ENCODE assay signal across 8 mouse cellular contexts in the genomic region with DNA sequence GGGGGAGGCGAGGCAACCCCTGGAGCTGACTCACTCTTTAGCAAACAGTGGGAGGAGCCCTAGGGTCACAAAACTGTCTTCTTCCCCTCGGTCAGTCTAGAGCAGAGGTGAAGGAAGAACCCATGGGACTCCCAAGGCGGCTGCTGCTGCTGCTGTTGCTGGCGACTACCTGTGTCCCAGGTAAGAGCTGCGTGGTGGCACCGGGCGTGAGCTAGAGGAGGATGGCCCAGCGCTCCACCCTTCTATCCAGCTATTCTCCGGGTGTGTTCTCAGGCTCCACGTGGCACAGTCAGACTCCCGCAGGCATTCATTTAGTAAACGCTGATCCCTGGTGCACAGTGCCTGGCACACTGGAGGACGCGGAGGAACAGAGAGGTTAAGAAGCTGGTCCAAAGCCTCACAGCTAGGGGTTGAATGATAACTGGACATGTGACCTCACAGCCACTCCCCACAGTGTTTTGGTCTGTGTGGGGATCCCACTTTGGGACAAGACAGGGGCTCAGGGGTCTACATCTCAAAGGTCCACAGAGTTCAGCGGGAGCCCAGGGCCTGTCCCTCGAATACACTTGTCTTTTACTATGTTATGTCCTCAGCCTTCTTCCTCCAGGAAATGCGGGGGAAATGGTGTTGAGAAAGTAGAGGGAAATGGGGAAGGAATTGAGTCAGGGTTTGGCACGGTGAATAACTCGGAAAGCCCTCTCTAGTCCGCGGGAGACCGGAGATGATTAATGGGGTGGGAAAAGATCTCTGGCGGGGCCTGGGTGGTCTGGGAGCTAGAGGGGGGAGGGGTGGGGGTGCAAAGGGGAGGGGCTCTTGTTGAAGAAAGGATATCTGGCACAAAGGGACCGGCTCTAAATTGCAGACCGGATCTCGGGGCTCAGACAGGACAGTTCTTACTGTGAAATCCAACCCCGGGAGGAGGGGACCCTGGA. TPM values are rescaled to one million over a fixed set of nuclear protein-coding genes. Genes with fewer than 3 reads are reported as not detected.
A peak's percentile ranks its signal among the peaks of the same experiment; 100 is the strongest.
DNase-seq lines count a peak whose midpoint lies in the region; ATAC-seq and TF ChIP-seq lines count a peak whose summit lies in the region.

A gene (plus strand): TSS at position 97 of the 932 bp plus-strand sequence.

- no peaks in the 10 kb centered on the region for H3K36me3 ChIP-seq in forebrain, embryonic 15.5 days
- no peaks in the 10 kb centered on the region for H3K36me3 ChIP-seq in hindbrain, postnatal 0 days (ENCODE audit: insufficient read depth, low read length)
- H3K36me3 ChIP-seq in liver, embryonic 15.5 days (replicated peaks): no peaks in the 10 kb centered on the region
- no peaks in the 10 kb centered on the region for H3K36me3 ChIP-seq in neural tube, embryonic 11.5 days (ENCODE audit: control insufficient read depth, insufficient read depth, low read length)

- TF ChIP-seq CTCF in hindbrain, postnatal 0 days (IDR thresholded peaks at IDR 0.05; ENCODE audit: low read depth): no peak

- 9% methylated on average over 26 of the region's 27 CpGs for WGBS in forebrain, embryonic 15.5 days
- WGBS in hindbrain, postnatal 0 days: 9% methylated on average over 27 of the region's 27 CpGs
- WGBS in liver, embryonic 15.5 days (ENCODE audit: insufficient replicate concordance): 1% methylated on average over 27 of the region's 27 CpGs
- WGBS in neural tube, embryonic 11.5 days: 7% methylated on average over 27 of the region's 27 CpGs

- H3K27me3 ChIP-seq in forebrain, embryonic 15.5 days: no peaks in the 10 kb centered on the region; the same call in 1 of the 2 replicates
- H3K27me3 ChIP-seq in hindbrain, postnatal 0 days (ENCODE audit: insufficient read depth, low read length): no peaks in the 10 kb centered on the region
- peaks cover 22% of the 10 kb centered on the region for H3K27me3 ChIP-seq in liver, embryonic 15.5 days
- no peaks in the 10 kb centered on the region for H3K27me3 ChIP-seq in neural tube, embryonic 11.5 days (ENCODE audit: control insufficient read depth, insufficient read depth, low read length)

- DNase-seq in spleen, adult 18-20 months: peak; percentile 59 to 61
- no peak for DNase-seq in spleen, adult 12 weeks (ENCODE audit: low spot score)
- DNase-seq in hindbrain, postnatal 0 days (ENCODE audit: low spot score): no peak
- peak; percentile 61 for DNase-seq in neural tube, embryonic 11.5 days (ENCODE audit: low spot score)
- DNase-seq in left cerebral cortex, postnatal 25 days (ENCODE audit: low spot score in 2 of 2): no peak
- no peak for DNase-seq in frontal cortex, postnatal 25 days (ENCODE audit: low spot score in 2 of 2)

- peak within 1 kb of the TSS; percentile 19; the same call in 1 of the 2 replicates for H3K4me2 ChIP-seq in forebrain, embryonic 15.5 days (replicated peaks)
- peak within 1 kb of the TSS; percentile 43 for H3K4me2 ChIP-seq in hindbrain, postnatal 0 days (ENCODE audit: low read depth, low read length)
- peak within 1 kb of the TSS; percentile 51 for H3K4me2 ChIP-seq in liver, embryonic 15.5 days
- peak within 1 kb of the TSS; percentile 13 for H3K4me2 ChIP-seq in neural tube, embryonic 11.5 days (ENCODE audit: low read depth)

- no peak within 1 kb of the TSS for H3K4me3 ChIP-seq in forebrain, embryonic 15.5 days
- peak within 1 kb of the TSS; percentile 5; the same call in 1 of the 2 replicates for H3K4me3 ChIP-seq in hindbrain, postnatal 0 days (ENCODE audit: low read length)
- peak within 1 kb of the TSS; percentile 48 for H3K4me3 ChIP-seq in liver, embryonic 15.5 days (replicated peaks)
- no peak within 1 kb of the TSS for H3K4me3 ChIP-seq in neural tube, embryonic 11.5 days (ENCODE audit: low read depth, low read length)

- no peaks in the 10 kb centered on the region for H3K9me3 ChIP-seq in forebrain, embryonic 15.5 days
- H3K9me3 ChIP-seq in hindbrain, postnatal 0 days (ENCODE audit: low read length): no peaks in the 10 kb centered on the region
- H3K9me3 ChIP-seq in liver, embryonic 15.5 days (replicated peaks): no peaks in the 10 kb centered on the region
- no peaks in the 10 kb centered on the region for H3K9me3 ChIP-seq in neural tube, embryonic 11.5 days (ENCODE audit: control insufficient read depth, low read length)

- H3K4me1 ChIP-seq in forebrain, embryonic 15.5 days: 0 out of 2 replicates have a peak, but pooled peaks cover 3% of the 10 kb centered on the region
- peaks cover 3% of the 10 kb centered on the region; the same call in 1 of the 2 replicates for H3K4me1 ChIP-seq in hindbrain, postnatal 0 days (ENCODE audit: insufficient read depth, low read length)
- peaks cover 20% of the 10 kb centered on the region for H3K4me1 ChIP-seq in liver, embryonic 15.5 days (replicated peaks)
- H3K4me1 ChIP-seq in neural tube, embryonic 11.5 days (ENCODE audit: control insufficient read depth, insufficient read depth, low read length): no peaks in the 10 kb centered on the region

- no peak for ATAC-seq in forebrain, embryonic 15.5 days (replicated peaks)
- ATAC-seq in hindbrain, postnatal 0 days: peak; percentile 54; the same call in 1 of the 2 replicates
- peak; percentile 35; the same call in 1 of the 2 replicates for ATAC-seq in liver, embryonic 15.5 days (ENCODE audit: insufficient read depth)
- peak; percentile 53; the same call in 1 of the 2 replicates for ATAC-seq in neural tube, embryonic 11.5 days (ENCODE audit: insufficient read depth, low FRiP score, low TSS enrichment)

- H3K9ac ChIP-seq in forebrain, embryonic 15.5 days (replicated peaks): no peak within 1 kb of the TSS; the same call in 1 of the 2 replicates
- no peak within 1 kb of the TSS for H3K9ac ChIP-seq in hindbrain, postnatal 0 days (replicated peaks; ENCODE audit: low read length)
- no peak within 1 kb of the TSS for H3K9ac ChIP-seq in liver, embryonic 15.5 days
- no peak within 1 kb of the TSS for H3K9ac ChIP-seq in neural tube, embryonic 11.5 days (ENCODE audit: low read length)

- no peak within 1 kb of the TSS for H3K27ac ChIP-seq in forebrain, embryonic 15.5 days (replicated peaks)
- H3K27ac ChIP-seq in hindbrain, postnatal 0 days: no peak within 1 kb of the TSS
- H3K27ac ChIP-seq in liver, embryonic 15.5 days (replicated peaks): peak within 1 kb of the TSS; percentile 70
- no peak within 1 kb of the TSS for H3K27ac ChIP-seq in neural tube, embryonic 11.5 days (ENCODE audit: low read depth, low read length)

- intact Hi-C loops in left cerebral cortex, postnatal 25 days (cut with DNase I): no loop called here

RNA-seq across cellular contexts. Expression of the gene that starts here (rescaled TPM):
- 1.3 and 1.6 TPM in 2 replicates for polyA plus RNA-seq in forebrain, embryonic 15.5 days (2015; fragmentation: Nextera tagmentation; extraction: Ambion mirVana)
- 3.0 and 4.8 TPM in 2 replicates for total RNA-seq in hindbrain, postnatal 0 days (2014; rRNA removed)
- polyA plus RNA-seq in hindbrain, postnatal 0 days (2015; fragmentation: Nextera tagmentation; extraction: Ambion mirVana): 1.3 and 1.4 TPM in 2 replicates
- polyA plus RNA-seq in liver, embryonic 15.5 days (2015; fragmentation: Nextera tagmentation; extraction: Ambion mirVana): 5.8 and 6.5 TPM in 2 replicates
- 1.5 and 2.2 TPM in 2 replicates for polyA plus RNA-seq in neural tube, embryonic 11.5 days (2014; fragmentation: Nextera tagmentation; extraction: Ambion mirVana)
- under 1 TPM; 0.71 to 0.73 TPM for total RNA-seq in left cerebral cortex, postnatal 25 days (2021)

Comparison
In these comparisons a context has a peak if more than half of its experiments do, and no peak if none do; other contexts are left out.
1. DNase-seq: peak in spleen, adult 18-20 months (2 of 2) and neural tube, embryonic 11.5 days (single experiment); none in spleen, adult 12 weeks (single experiment), hindbrain, postnatal 0 days (single experiment), left cerebral cortex, postnatal 25 days (0 of 2) and frontal cortex, postnatal 25 days (0 of 2).
2. H3K4me3 ChIP-seq: peak in hindbrain, postnatal 0 days (single experiment) and liver, embryonic 15.5 days (single experiment); none in forebrain, embryonic 15.5 days (single experiment) and neural tube, embryonic 11.5 days (single experiment).
3. Peak in every context shown above with its lines, with median percentiles within 50 percentile points of each other: H3K4me2 ChIP-seq.